Mouse (Mus musculus) lung, postnatal 0 days (tissue): ENCODE data around the gene Mcoln1. TPM values are rescaled to one million over a fixed set of nuclear protein-coding genes. Genes with fewer than 3 reads are reported as not detected.

Experiments
- ATAC-seq: fragments of 200-750 bp; cut with Nextera tagmentation; 2 replicates; pipeline ENCODE4 v1.8.0; 2017; ENCODE audit warnings: moderate library complexity
- DNase-seq: peaks from one replicate; pipeline ENCODE4 v3.0.0-alpha.2; 2016; ENCODE audit warnings: low spot score
- H3K27ac ChIP-seq: fragments of 300-500 bp; sonication (generic); 2 replicates; pipeline ENCODE4 v1.5.1; 2014; ENCODE audit warnings: antibody characterized with exemption, mild to moderate bottlenecking, low read length, mixed read lengths
- H3K27me3 ChIP-seq: fragments of 300-500 bp; sonication (generic); replicated peaks from 2 replicates; pipeline ENCODE4 v1.6.1; 2014; ENCODE audit warnings: low read length, mixed read lengths; ENCODE audit not compliant: insufficient read depth
- H3K36me3 ChIP-seq: fragments of 300-500 bp; sonication (generic); 2 replicates; pipeline ENCODE4 v1.6.1; 2014; ENCODE audit warnings: low read length, mixed read lengths; ENCODE audit not compliant: insufficient read depth
- H3K4me1 ChIP-seq: fragments of 300-500 bp; sonication (generic); 2 replicates; pipeline ENCODE4 v1.6.1; 2014; ENCODE audit warnings: antibody characterized with exemption, low read depth, low read length, mixed read lengths; ENCODE audit not compliant: insufficient read depth
- H3K4me2 ChIP-seq: fragments of 300-500 bp; sonication (generic); replicated peaks from 2 replicates; pipeline ENCODE4 v1.6.1; 2014; ENCODE audit warnings: low read depth, mild to moderate bottlenecking, low read length, moderate library complexity, mixed read lengths
- H3K4me3 ChIP-seq: fragments of 300-500 bp; sonication (generic); 2 replicates; pipeline ENCODE4 v1.5.1; 2014; ENCODE audit warnings: low read depth, low read length
- H3K9ac ChIP-seq: fragments of 300-500 bp; sonication (generic); replicated peaks from 2 replicates; pipeline ENCODE4 v1.6.1; 2014; ENCODE audit warnings: low read depth, mild to moderate bottlenecking
- H3K9me3 ChIP-seq: fragments of 300-500 bp; sonication (generic); 2 replicates; pipeline ENCODE4 v1.6.1; 2016; ENCODE audit warnings: low read length, mixed read lengths
- CTCF ChIP-seq: IDR thresholded peaks from 2 replicates; pipeline ENCODE4 v1.5.1; 2016; ENCODE audit warnings: antibody characterized with exemption, mild to moderate bottlenecking
- EP300 ChIP-seq: IDR thresholded peaks from 2 replicates; pipeline ENCODE4 v1.6.1; 2016; ENCODE audit warnings: antibody characterized with exemption, mild to moderate bottlenecking, control low read depth
- WGBS: fragments of 180-500 bp; shearing (Covaris S2); extraction: QIAGEN DNeasy Blood & Tissue Kit; methylation state at CpG from one replicate; pipeline ENCODE4 v1.1.7; 2014; 5-methylcytosine and 5-hydroxymethylcytosine counted together
- polyA plus RNA-seq: library from polyadenylated mRNA; unstranded; fragments of >200 nt; fragmentation: Nextera tagmentation; extraction: Ambion mirVana; gene quantifications from 2 replicates; pipeline ENCODE4 v1.2.1, GENCODE M21; 2015

The Mcoln1 gene
- 38.5 and 40.0 TPM in 2 replicates for polyA plus RNA-seq

DNA sequence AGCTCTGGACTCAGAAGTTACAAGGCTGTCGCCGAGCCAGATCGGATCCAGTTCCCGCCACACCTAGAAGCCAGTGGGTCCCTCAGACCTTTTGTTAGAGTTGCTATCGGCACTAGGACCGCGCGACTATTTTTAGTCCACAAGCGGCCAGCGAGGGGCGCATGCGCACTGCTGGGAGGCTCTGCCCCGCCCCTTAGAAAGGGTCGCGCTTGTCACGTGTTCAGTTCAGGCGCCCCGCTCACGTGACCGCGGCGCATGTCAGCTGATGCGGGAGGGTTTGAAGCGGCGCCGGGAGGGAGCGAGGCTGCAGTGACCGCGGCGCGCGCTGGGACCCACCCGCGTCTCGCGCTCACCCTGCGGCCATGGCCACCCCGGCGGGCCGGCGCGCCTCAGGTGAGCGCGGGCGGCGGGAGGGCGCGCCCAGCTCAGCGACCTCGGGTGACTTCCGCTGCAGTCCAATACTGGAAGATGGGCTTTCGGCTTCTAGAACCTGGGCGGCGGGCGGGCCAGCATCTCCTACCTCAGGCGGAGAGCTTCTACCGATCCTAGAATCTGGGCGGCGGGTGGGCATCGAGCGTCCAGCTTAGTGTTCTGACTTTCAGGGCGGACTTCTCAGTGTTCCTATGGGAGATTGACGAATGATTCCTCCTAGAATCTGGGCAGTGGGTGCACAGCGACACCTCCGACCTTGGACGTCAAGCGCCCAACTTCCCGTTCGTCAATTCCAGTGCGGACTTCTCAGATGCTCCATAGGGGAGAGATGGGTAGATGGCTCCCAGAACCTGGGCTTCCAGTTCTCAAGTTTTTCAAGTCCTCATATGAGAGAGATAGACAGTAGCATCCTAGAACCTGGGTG is at the start of gene Mcoln1:
TSS of gene Mcoln1 (plus strand) at position 223 of the 856 bp plus-strand sequence.
- Histone ChIP-seq H3K4me3 (peak within 1 kb of the TSS; percentile 79), H3K36me3 (peaks cover 8% of the 10 kb centered on the region; the same call in 1 of the 2 replicates), H3K4me2 (peak within 1 kb of the TSS; percentile 86), H3K9ac (peak within 1 kb of the TSS; percentile 64), H3K27me3 (no peaks in the 10 kb centered on the region), H3K4me1 (peaks cover 7% of the 10 kb centered on the region; the same call in 1 of the 2 replicates), H3K9me3 (no peaks in the 10 kb centered on the region), H3K27ac (peak within 1 kb of the TSS; percentile 81)
- TF ChIP-seq CTCF (peak; percentile 41), EP300 (no peak)
- under 1% methylated on average over 56 of the region's 70 CpGs for WGBS
- DNase-seq (peak; percentile 98), ATAC-seq (peak; percentile 96)

DNA sequence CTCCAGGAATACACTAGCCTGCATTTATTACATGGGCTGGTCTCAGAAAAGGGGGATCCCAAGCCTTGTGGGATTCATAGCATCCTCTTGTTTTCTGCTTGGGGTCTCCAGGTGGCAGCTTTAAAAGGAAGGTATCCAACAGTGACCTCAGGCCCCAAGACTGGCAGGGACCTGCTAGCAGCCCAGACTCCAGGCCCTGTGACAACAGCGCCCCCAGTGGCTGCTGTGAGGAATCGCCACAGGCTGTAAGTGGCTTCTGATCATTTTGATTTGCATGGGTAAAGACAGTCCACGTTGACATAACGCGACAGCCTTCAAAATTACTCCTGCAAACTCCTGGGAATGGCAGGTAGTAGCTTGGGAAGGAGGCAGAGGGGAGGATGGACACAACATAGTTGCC is 49.6 kb upstream of the Mcoln1 start:
- DNase-seq = peak; percentile 54
- H3K4me3 ChIP-seq = no peak overlapping the region
- TF ChIP-seq CTCF (peak; percentile 96), EP300 (no peak)
- H3K27me3 ChIP-seq = no peaks in the 10 kb centered on the region
- ATAC-seq = peak; percentile 50; the same call in 1 of the 2 replicates
- no peak overlapping the region for H3K9ac ChIP-seq
- WGBS = 33% methylated on average over 5 of the region's 5 CpGs
- no peaks in the 10 kb centered on the region for H3K9me3 ChIP-seq
- H3K27ac ChIP-seq = no peak overlapping the region
- peaks cover 27% of the 10 kb centered on the region for H3K36me3 ChIP-seq
- H3K4me1 ChIP-seq = no peaks in the 10 kb centered on the region
- no peak overlapping the region for H3K4me2 ChIP-seq

DNA sequence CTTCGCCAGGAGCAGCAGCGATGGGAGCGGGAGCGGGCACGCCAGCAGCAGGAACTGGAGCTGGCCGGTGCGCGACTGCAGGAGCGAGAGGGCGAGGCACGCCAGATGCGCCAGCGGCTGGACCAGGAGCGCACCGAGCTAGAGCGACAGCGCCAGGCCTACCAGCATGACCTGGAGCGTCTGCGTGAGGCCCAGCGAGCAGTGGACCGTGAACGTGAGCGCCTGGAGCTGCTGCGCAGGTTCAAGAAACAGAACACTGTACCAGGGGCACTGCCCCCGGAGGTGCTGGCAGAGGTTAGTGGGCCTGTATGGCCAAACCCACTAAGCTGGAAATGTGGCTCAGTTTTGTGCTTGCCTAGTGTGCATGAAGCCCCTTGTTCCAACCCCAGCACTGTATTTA is 48.3 kb upstream of the Mcoln1 start:
- ATAC-seq (no peak), DNase-seq (no peak)
- Histone ChIP-seq H3K4me2 (no peak overlapping the region), H3K4me1 (no peaks in the 10 kb centered on the region), H3K4me3 (no peak overlapping the region), H3K27ac (no peak overlapping the region), H3K36me3 (peaks cover 25% of the 10 kb centered on the region), H3K9ac (no peak overlapping the region), H3K27me3 (no peaks in the 10 kb centered on the region), H3K9me3 (no peaks in the 10 kb centered on the region)
- WGBS = 99% methylated on average over 25 of the region's 25 CpGs
- TF ChIP-seq CTCF (no peak), EP300 (no peak)

DNA sequence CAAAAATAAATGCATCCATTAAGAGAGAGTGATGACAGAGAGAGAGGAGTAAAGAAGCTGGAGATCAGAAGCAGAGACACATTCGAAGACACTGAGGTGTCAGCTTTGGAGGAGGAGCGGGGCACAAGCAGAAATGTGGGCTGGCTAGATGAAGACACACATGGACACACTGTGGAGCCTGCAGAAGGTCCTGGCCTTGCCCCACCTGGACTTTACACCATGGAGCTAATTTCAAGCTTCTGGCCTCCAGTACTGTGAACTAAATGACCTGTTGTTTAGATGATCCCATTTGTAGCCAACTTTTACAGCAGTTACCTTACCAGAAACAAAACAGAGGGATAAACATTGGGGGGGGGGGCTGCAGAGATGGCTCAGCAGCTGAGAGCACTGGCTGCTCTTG is 37.0 kb upstream of the Mcoln1 start:
- H3K9me3 ChIP-seq = no peaks in the 10 kb centered on the region
- H3K9ac ChIP-seq = no peak overlapping the region
- no peak overlapping the region for H3K4me2 ChIP-seq
- H3K27me3 ChIP-seq = no peaks in the 10 kb centered on the region
- H3K4me1 ChIP-seq = peaks cover 6% of the 10 kb centered on the region; the same call in 1 of the 2 replicates
- no peak overlapping the region for H3K27ac ChIP-seq
- no peaks in the 10 kb centered on the region; the same call in 1 of the 2 replicates for H3K36me3 ChIP-seq
- no peak for ATAC-seq
- TF ChIP-seq CTCF (no peak), EP300 (no peak)
- 91% methylated on average over 2 of the region's 2 CpGs for WGBS
- no peak overlapping the region for H3K4me3 ChIP-seq
- DNase-seq = no peak

DNA sequence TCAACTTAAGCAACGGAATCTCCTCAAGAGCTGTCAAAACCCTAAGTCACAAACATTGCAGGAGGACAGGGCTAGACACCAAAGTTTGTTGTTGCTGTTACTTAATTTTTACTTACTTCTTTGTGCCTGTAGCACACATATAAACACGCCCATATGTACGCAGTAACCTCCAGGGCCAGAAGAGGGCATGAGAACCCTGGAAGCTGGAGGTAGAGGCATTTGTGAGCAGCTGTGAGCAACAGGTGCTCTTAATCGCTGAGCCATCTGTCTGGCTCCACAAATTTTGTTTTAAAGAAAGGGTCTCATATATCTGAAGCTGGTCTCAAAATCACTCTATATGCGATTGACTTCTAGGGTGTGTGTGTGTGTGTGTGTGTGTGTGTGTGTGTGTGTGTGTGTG is 35.9 kb upstream of the Mcoln1 start:
- no peaks in the 10 kb centered on the region; the same call in 1 of the 2 replicates for H3K36me3 ChIP-seq
- H3K9me3 ChIP-seq = no peaks in the 10 kb centered on the region
- no peak overlapping the region for H3K4me2 ChIP-seq
- H3K27ac ChIP-seq = no peak overlapping the region
- H3K9ac ChIP-seq = no peak overlapping the region
- TF ChIP-seq EP300 = no peak
- peak; percentile 73 for TF ChIP-seq CTCF
- H3K27me3 ChIP-seq = no peaks in the 10 kb centered on the region
- no peak overlapping the region for H3K4me3 ChIP-seq
- H3K4me1 ChIP-seq = peaks cover 6% of the 10 kb centered on the region; the same call in 1 of the 2 replicates
- ATAC-seq (no peak), DNase-seq (peak; percentile 49)
- 50% methylated on average over 5 of the region's 5 CpGs for WGBS

DNA sequence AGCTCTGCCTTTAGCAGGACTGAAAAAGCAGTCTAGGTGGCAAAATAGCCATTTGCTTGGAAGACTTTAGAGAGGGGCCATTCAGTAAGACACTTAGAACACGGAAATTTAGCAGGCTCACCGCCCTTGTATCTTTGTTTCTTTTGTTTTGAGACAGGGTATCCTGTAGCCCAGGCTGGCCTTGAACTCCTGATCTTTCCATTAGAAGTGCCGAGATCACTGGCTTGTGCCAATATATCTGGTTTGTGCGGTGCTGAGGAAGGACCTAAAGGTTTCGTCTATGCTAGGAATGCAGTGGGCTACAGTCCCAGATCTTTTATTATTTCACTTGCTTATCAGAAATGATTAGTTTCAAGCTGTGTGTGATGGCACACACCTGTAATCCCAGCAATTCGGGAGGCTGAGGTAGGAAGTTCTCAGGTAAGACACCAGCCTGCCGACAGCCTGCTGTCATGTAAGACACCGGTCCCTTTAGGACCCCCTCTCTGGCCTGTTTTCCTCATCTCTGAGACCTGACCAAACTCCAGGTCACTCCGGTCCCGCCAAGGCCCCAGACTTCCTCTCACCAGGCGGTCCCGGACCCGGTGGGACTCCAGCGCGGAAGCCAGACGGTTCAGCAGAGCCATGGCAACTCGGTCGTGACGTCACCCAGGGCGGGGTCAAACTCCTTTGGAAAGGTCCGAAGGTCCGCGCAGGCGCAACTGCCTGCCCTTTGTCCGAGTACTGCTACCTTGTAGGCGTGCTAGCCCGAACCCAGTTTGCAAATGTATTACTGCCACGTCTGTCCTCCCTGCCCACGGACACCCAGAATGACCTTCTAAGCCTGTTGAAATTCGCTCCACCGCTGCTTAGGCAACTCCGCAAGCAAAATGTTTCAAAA is 33.0 kb upstream of the Mcoln1 start, which contains the start of gene Pex11g:
TSS of gene Pex11g (minus strand) at position 675 of the 880 bp plus-strand sequence.
- peaks cover 6% of the 10 kb centered on the region; the same call in 1 of the 2 replicates for H3K4me1 ChIP-seq
- peak within 1 kb of the TSS; percentile 70 for H3K4me2 ChIP-seq
- H3K9ac ChIP-seq = peak within 1 kb of the TSS; percentile 48
- H3K4me3 ChIP-seq = peak within 1 kb of the TSS; percentile 51
- no peaks in the 10 kb centered on the region for H3K9me3 ChIP-seq
- 2% methylated on average over 32 of the region's 32 CpGs for WGBS
- no peak for TF ChIP-seq EP300
- TF ChIP-seq CTCF = no peak
- peak within 1 kb of the TSS; percentile 73 for H3K27ac ChIP-seq
- peak; percentile 98 for ATAC-seq
- H3K36me3 ChIP-seq = no peaks in the 10 kb centered on the region
- peak; percentile 98 for DNase-seq
- H3K27me3 ChIP-seq = no peaks in the 10 kb centered on the region
